Mouse (Mus musculus) colon, adult 2 months (tissue): ENCODE results near the gene Zmym2. TPM values are rescaled to one million over a fixed set of nuclear protein-coding genes. Genes with fewer than 3 reads are reported as not detected.

Experiments used
- polyA plus RNA-seq: library from polyadenylated mRNA; depleted of rRNA; stranded (reverse); fragments of >200 nt; gene quantifications from 2 replicates; pipeline ENCODE4 v1.2.3, GENCODE M21; 2012; rRNA removed

The Zmym2 gene
- polyA plus RNA-seq: 3.0 and 5.1 TPM in 2 replicates

DNA sequence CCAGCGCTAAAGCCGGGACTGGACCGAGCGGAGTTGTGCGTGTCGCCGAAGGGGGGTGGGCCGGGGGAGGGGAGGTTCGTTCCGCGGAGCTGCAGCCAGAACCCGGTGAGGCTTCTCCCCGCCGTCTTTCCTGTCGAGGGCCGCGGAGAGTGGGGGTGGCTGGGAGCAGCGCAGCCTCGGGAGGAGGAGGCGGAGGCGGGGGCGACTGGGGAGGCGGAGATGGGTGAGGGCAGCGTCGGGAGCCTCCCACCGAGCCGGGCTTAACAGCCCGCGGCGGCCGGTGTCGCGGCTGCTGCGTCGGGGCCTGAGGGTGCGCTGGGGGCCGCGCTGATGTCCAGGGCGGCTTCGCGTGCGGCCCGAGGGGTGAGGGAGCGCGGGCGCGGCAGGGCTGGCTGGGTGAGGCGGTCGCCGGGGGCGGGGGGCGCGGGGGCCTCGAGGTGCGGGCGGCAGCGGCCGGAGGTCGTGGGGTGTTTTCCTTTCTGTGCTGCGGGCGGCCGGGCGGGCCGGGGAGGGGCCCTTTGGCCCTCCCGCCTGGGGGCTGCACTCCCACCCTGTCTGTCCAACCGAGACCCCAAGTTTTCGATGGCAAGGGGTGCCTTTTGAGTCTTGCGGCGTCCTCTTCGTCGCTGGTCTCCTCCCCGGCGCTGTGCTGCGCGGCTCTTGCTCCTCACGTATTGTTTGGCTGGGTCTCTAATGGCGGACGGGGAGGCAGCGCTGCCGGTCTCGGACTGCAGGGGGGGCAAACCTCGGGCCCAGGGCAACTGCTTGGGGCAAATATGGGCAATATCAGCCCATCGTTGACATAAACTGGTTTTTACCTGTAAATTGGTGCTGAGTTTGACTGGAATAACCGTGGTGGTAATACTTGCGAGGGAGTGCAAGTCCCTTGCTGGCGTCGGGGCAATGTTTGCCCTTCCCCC is at the start of gene Zmym2:
Zmym2 (plus strand) TSS at position 60 of the 920 bp plus-strand sequence.

Other genes starting within 250 kb of the Zmym2 start
- 1.4 TPM in 2 replicates for gene Mphosph8, start 218.4 kb upstream of the Zmym2 start, polyA plus RNA-seq
- gene Pspc1, start 108.3 kb upstream of the Zmym2 start, polyA plus RNA-seq: 3.6 and 3.9 TPM in 2 replicates
- 2.4 and 3.5 TPM in 2 replicates for gene Zmym5, start 74.9 kb upstream of the Zmym2 start, polyA plus RNA-seq
- not detected in 2 replicates for gene Gja3, start 171.4 kb downstream of the Zmym2 start, polyA plus RNA-seq
- 4.3 and 5.4 TPM in 2 replicates for gene Gjb2, start 218.0 kb downstream of the Zmym2 start, polyA plus RNA-seq
- gene Gm4491, start 229.2 kb downstream of the Zmym2 start, polyA plus RNA-seq: not detected in 2 replicates
- gene Gjb6, start 247.0 kb downstream of the Zmym2 start, polyA plus RNA-seq: not detected in 2 replicates